Mouse (Mus musculus) testis, adult 2 months (tissue): ENCODE data around the gene Dst. TPM values are rescaled to one million over a fixed set of nuclear protein-coding genes. Genes with fewer than 3 reads are reported as not detected.

Source experiments
- H3K27ac ChIP-seq: fragments of 200-500 bp; 2 replicates; pipeline ENCODE4 v1.5.1; 2012; ENCODE audit warnings: low read depth, low read length; ENCODE audit not compliant: control insufficient read depth, insufficient read depth
- H3K27me3 ChIP-seq: fragments of 200-500 bp; 2 replicates; pipeline ENCODE4 v1.6.1; 2012; ENCODE audit warnings: mild to moderate bottlenecking, low read length, moderate library complexity; ENCODE audit not compliant: control insufficient read depth, insufficient read depth
- H3K36me3 ChIP-seq: fragments of 200-500 bp; 2 replicates; pipeline ENCODE4 v1.6.1; 2012; ENCODE audit warnings: mild to moderate bottlenecking, low read length; ENCODE audit not compliant: control insufficient read depth, insufficient read depth
- H3K4me1 ChIP-seq: fragments of 200-500 bp; 2 replicates; pipeline ENCODE4 v1.6.1; 2012; ENCODE audit warnings: low read length; ENCODE audit not compliant: control insufficient read depth, insufficient read depth
- H3K4me3 ChIP-seq: fragments of 200-500 bp; 2 replicates; pipeline ENCODE4 v1.5.1; 2012; ENCODE audit warnings: low read depth, mild to moderate bottlenecking, low read length, moderate library complexity, mixed read lengths; ENCODE audit not compliant: control insufficient read depth
- CTCF ChIP-seq: fragments of 200-500 bp; IDR thresholded peaks from 2 replicates; pipeline ENCODE4 v1.5.1; 2012; ENCODE audit warnings: low read depth, mild to moderate bottlenecking, inconsistent platforms, low read length, moderate library complexity; ENCODE audit not compliant: control insufficient read depth, insufficient read depth, insufficient replicate concordance
- POLR2A ChIP-seq: fragments of 200-500 bp; IDR thresholded peaks from 2 replicates; pipeline ENCODE4 v1.6.1; 2012; ENCODE audit warnings: low read depth, mild to moderate bottlenecking, inconsistent platforms, low read length, moderate library complexity; ENCODE audit not compliant: control insufficient read depth
- polyA plus RNA-seq: library from polyadenylated mRNA; depleted of rRNA; stranded (reverse); fragments of >200 nt; gene quantifications from 2 replicates; pipeline ENCODE4 v1.2.3, GENCODE M21; 2012

Gene Dst
- polyA plus RNA-seq, 1 experiment = 33.0 TPM

GRCm38 (mm10) chr1:34167151-34168057 lies 259.4 kb downstream of the Dst start:
- H3K27ac ChIP-seq = no peak overlapping the region
- H3K27me3 ChIP-seq = no peaks in the 10 kb centered on the region
- H3K4me1 ChIP-seq = no peaks in the 10 kb centered on the region
- H3K4me3 ChIP-seq = no peak overlapping the region
- no peak for TF ChIP-seq POLR2A
- TF ChIP-seq CTCF = no peak
- no peaks in the 10 kb centered on the region for H3K36me3 ChIP-seq

- Histone ChIP-seq H3K4me3 (no peak overlapping the region), H3K4me1 (no peaks in the 10 kb centered on the region), H3K27me3 (no peaks in the 10 kb centered on the region), H3K36me3 (no peaks in the 10 kb centered on the region), H3K27ac (no peak overlapping the region)
- TF ChIP-seq POLR2A (no peak), CTCF (no peak)
Measured at GRCm38 (mm10) chr1:34169086-34169485, 261.1 kb downstream of the Dst start.

- no peaks in the 10 kb centered on the region for H3K27me3 ChIP-seq
- no peaks in the 10 kb centered on the region for H3K36me3 ChIP-seq
- H3K4me1 ChIP-seq = peaks cover 2% of the 10 kb centered on the region; the same call in 1 of the 2 replicates
- H3K4me3 ChIP-seq = no peak overlapping the region
- TF ChIP-seq CTCF (no peak), POLR2A (no peak)
- no peak overlapping the region for H3K27ac ChIP-seq
Measured at GRCm38 (mm10) chr1:34174517-34174916, 266.5 kb downstream of the Dst start.

GRCm38 (mm10) chr1:34174961-34175360 lies 266.9 kb downstream of the Dst start:
- no peak overlapping the region for H3K4me3 ChIP-seq
- H3K27ac ChIP-seq = no peak overlapping the region
- peaks cover 2% of the 10 kb centered on the region; the same call in 1 of the 2 replicates for H3K4me1 ChIP-seq
- no peaks in the 10 kb centered on the region for H3K27me3 ChIP-seq
- TF ChIP-seq POLR2A (no peak), CTCF (no peak)
- no peaks in the 10 kb centered on the region for H3K36me3 ChIP-seq

GRCm38 (mm10) chr1:34178022-34178727 lies 270.1 kb downstream of the Dst start:
- TF ChIP-seq CTCF (no peak), POLR2A (no peak)

GRCm38 (mm10) chr1:34179756-34180155 lies 271.7 kb downstream of the Dst start:
- H3K27ac ChIP-seq = no peak overlapping the region
- TF ChIP-seq CTCF (no peak), POLR2A (no peak)
- H3K4me3 ChIP-seq = no peak overlapping the region
- no peaks in the 10 kb centered on the region for H3K27me3 ChIP-seq
- H3K4me1 ChIP-seq = peaks cover 2% of the 10 kb centered on the region; the same call in 1 of the 2 replicates
- H3K36me3 ChIP-seq = no peaks in the 10 kb centered on the region

More at GRCm38 (mm10) chr1:34178022-34178727, 270.1 kb downstream of the Dst start:
- Histone ChIP-seq H3K27ac (no peak overlapping the region), H3K27me3 (no peaks in the 10 kb centered on the region), H3K4me1 (peaks cover 2% of the 10 kb centered on the region; the same call in 1 of the 2 replicates), H3K4me3 (peak overlapping the region; percentile 50), H3K36me3 (no peaks in the 10 kb centered on the region)

GRCm38 (mm10) chr1:34182406-34183249 lies 274.6 kb downstream of the Dst start:
- H3K36me3 ChIP-seq = no peaks in the 10 kb centered on the region
- peaks cover 2% of the 10 kb centered on the region; the same call in 1 of the 2 replicates for H3K4me1 ChIP-seq
- no peak overlapping the region for H3K4me3 ChIP-seq
- H3K27ac ChIP-seq = no peak overlapping the region
- TF ChIP-seq POLR2A (no peak), CTCF (no peak)
- no peaks in the 10 kb centered on the region for H3K27me3 ChIP-seq
